ENCODE assay signal across 1 mouse cellular context in the genomic region with DNA sequence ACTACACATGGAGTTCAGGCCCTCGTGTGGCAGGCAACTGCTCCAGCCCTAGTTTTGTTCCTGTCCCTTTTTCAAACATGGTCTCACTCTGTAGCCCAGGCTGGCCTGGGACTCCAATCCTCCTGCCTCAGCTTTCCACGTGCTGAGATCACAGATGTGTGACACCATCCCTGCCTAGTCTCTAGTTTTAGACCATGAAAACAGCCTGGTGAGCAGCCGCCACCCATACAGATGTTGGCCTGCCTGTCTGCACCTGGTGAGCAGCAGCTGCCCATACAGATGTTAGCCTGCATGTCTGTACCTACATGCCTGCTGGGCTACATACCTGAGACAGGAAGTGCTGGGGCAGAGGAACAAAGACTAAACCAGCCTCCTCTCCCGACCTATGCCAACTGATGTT.
TF ChIP-seq lines count a peak whose summit lies in the region.

No protein-coding gene starts in this region.

TF ChIP-seq in CH12.LX, 34 proteins besides CTCF, POLR2A, EP300 and RAD21:
- TF ChIP-seq USF1 (IDR thresholded peaks at IDR 0.05; ENCODE audit: low read depth, low read length) = no peak
- no peak for TF ChIP-seq ZC3H11A (IDR thresholded peaks at IDR 0.05; ENCODE audit: low read depth, low read length)
- peak; percentile 79; the same call in 1 of the 2 replicates for TF ChIP-seq TCF12 (IDR thresholded peaks at IDR 0.05; ENCODE audit: low read depth, low read length)
- TF ChIP-seq IRF4 (IDR thresholded peaks at IDR 0.05; ENCODE audit: low read depth, low read length) = no peak
- no peak for TF ChIP-seq CHD1 (IDR thresholded peaks at IDR 0.05; ENCODE audit: low read depth, low read length)
- TF ChIP-seq ETS1 (conservative IDR thresholded peaks at IDR 0.05; ENCODE audit: low read depth, low read length) = no peak; the same call in 1 of the 2 replicates
- TF ChIP-seq JUN (IDR thresholded peaks at IDR 0.05; ENCODE audit: insufficient read depth, low read depth, low read length) = no peak
- TF ChIP-seq ZNF384 (IDR thresholded peaks at IDR 0.05; ENCODE audit: low read depth, low read length) = no peak
- no peak for TF ChIP-seq MAX (IDR thresholded peaks at IDR 0.05; ENCODE audit: low read length)
- TF ChIP-seq GABPA (IDR thresholded peaks at IDR 0.05; ENCODE audit: insufficient replicate concordance, low read depth, low read length) = no peak
- peak; percentile 56; the same call in 1 of the 2 replicates for TF ChIP-seq BHLHE40 (IDR thresholded peaks at IDR 0.05; ENCODE audit: low read depth, low read length)
- TF ChIP-seq MYC (IDR thresholded peaks at IDR 0.05; ENCODE audit: low read depth, low read length) = no peak
- no peak for TF ChIP-seq RCOR1 (conservative IDR thresholded peaks at IDR 0.05; ENCODE audit: low read depth, low read length)
- 0 out of 2 replicates have a peak, but pooled peaks have one; percentile 6 for TF ChIP-seq ELF1 (IDR thresholded peaks at IDR 0.05; ENCODE audit: low read depth, low read length)
